Mouse (Mus musculus): Measurements from ENCODE around the gene Rabgap1l.
"Not testable (repeated sequence)": the region's sequence is repeated elsewhere in the genome, so short reads cannot be mapped to it uniquely, and the experiment has no call there.

Gene Rabgap1l

GRCm38 (mm10) chr1:160308498-160308897, 484.5 kb downstream of the Rabgap1l start:
- no peak for DNase-seq

GRCm38 (mm10) chr1:160306866-160307616, 486.0 kb downstream of the Rabgap1l start:
- DNase-seq, result no peak

GRCm38 (mm10) chr1:160306336-160306735, 486.7 kb downstream of the Rabgap1l start:
- no peak for DNase-seq

GRCm38 (mm10) chr1:160305826-160306225, 487.2 kb downstream of the Rabgap1l start:
- DNase-seq, result no peak

GRCm38 (mm10) chr1:160304969-160305498, 488.0 kb downstream of the Rabgap1l start:
- DNase-seq, result no peak

- no peak for DNase-seq
Observed at GRCm38 (mm10) chr1:160302268-160302667, 490.7 kb downstream of the Rabgap1l start.

GRCm38 (mm10) chr1:160301156-160301555, 491.9 kb downstream of the Rabgap1l start:
- DNase-seq, result peak; percentile 45 to 66

- peak; percentile 37 to 60 for DNase-seq
Observed at GRCm38 (mm10) chr1:160300704-160301103, 492.3 kb downstream of the Rabgap1l start.

- DNase-seq, result no peak
Observed at GRCm38 (mm10) chr1:160299979-160300378, 493.0 kb downstream of the Rabgap1l start.

GRCm38 (mm10) chr1:160298893-160299292, 494.1 kb downstream of the Rabgap1l start:
- no peak for DNase-seq

GRCm38 (mm10) chr1:160297701-160298100, 495.3 kb downstream of the Rabgap1l start:
- DNase-seq, result no peak

GRCm38 (mm10) chr1:160295323-160295722, 497.7 kb downstream of the Rabgap1l start:
- DNase-seq, result no peak

- no peak for DNase-seq
Observed at GRCm38 (mm10) chr1:160293488-160293887, 499.5 kb downstream of the Rabgap1l start.

- DNase-seq, result no peak
Observed at GRCm38 (mm10) chr1:160292058-160292457, 501.0 kb downstream of the Rabgap1l start.

- DNase-seq, result no peak
Observed at GRCm38 (mm10) chr1:160290242-160290641, 502.8 kb downstream of the Rabgap1l start.

- DNase-seq, result peak in 1 of 2 experiments; percentile 61
Observed at GRCm38 (mm10) chr1:160287058-160287645, 505.9 kb downstream of the Rabgap1l start.

GRCm38 (mm10) chr1:160286400-160287057, 506.5 kb downstream of the Rabgap1l start:
- peak; percentile 65 to 70 for DNase-seq

GRCm38 (mm10) chr1:160284241-160284640, 508.8 kb downstream of the Rabgap1l start:
- no peak for DNase-seq

GRCm38 (mm10) chr1:160282166-160282874, 510.7 kb downstream of the Rabgap1l start:
- not testable (repeated sequence) for DNase-seq

- no peak for DNase-seq
Observed at GRCm38 (mm10) chr1:160281337-160282084, 511.5 kb downstream of the Rabgap1l start.

- DNase-seq, result no peak
Observed at GRCm38 (mm10) chr1:160280603-160281002, 512.4 kb downstream of the Rabgap1l start.

Data from cerebellum, postnatal 14 days (tissue).